ENCODE assay signal across 20 mouse cellular contexts in the genomic region with DNA sequence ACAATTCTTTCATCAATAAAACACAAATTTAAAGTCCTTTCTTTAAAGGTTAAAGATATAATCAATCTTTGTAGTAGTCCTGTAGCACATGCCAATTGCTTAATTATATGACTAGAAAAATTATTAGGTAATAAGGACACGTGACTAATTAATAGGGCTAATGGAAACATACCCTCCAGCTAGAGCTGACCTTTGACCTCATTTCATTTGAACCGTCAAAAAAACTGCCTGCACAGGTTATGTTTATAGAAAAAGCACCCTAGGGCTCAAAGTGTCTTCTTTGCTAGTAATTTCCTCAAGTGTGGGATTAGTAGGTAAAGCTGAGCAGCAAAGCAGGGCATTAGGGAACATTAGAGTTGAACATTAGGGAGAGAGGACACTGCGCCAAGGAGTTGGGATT.
"Had no signal": no experiment of that assay in that cellular context is flagged by ENCODE, and none has a peak within 500 bp of the region (broad histone marks: within the 10 kb centered on the region; RNA-seq: fewer than 3 reads in every experiment).

No protein-coding gene starts in this region.

- H3K4me2 ChIP-seq: limb, embryonic 13.5 days; liver, embryonic 12.5 days; liver, embryonic 15.5 days; lung, embryonic 15.5 days; midbrain, embryonic 13.5 days; stomach, embryonic 15.5 days had no signal

- DNase-seq: kidney, adult 11 months; kidney, postnatal 14 days; kidney, postnatal 4 days; liver; lung, adult 18-20 months; lung, postnatal 10 days; lung, postnatal 36 days; right cerebral cortex, postnatal 25 days; spleen, adult 18-20 months; thymus, postnatal 25 days had no signal

- H3K36me3 ChIP-seq: limb, embryonic 10.5 days; limb, embryonic 13.5 days; liver, embryonic 12.5 days; liver, embryonic 15.5 days; lung, embryonic 15.5 days; midbrain, embryonic 10.5 days; midbrain, embryonic 13.5 days; stomach, embryonic 15.5 days had no signal

- H3K9me3 ChIP-seq: limb, embryonic 10.5 days; limb, embryonic 13.5 days; liver, embryonic 12.5 days; liver, embryonic 15.5 days; lung, embryonic 15.5 days; megakaryocyte, embryonic 14.5 days; midbrain, embryonic 10.5 days; midbrain, embryonic 13.5 days; stomach, embryonic 15.5 days had no signal

- ATAC-seq: liver, embryonic 12.5 days; midbrain, embryonic 13.5 days; midbrain, embryonic 16.5 days had no signal

- H3K27me3 ChIP-seq: limb, embryonic 13.5 days; liver, embryonic 15.5 days; lung, embryonic 15.5 days; megakaryocyte, embryonic 14.5 days; midbrain, embryonic 13.5 days; stomach, embryonic 15.5 days had no signal

- H3K9ac ChIP-seq: limb, embryonic 13.5 days; liver, embryonic 12.5 days; liver, embryonic 15.5 days; lung, embryonic 15.5 days; midbrain, embryonic 13.5 days; stomach, embryonic 15.5 days had no signal

- H3K27ac ChIP-seq: limb, embryonic 10.5 days; limb, embryonic 13.5 days; liver, embryonic 12.5 days; liver, embryonic 15.5 days; lung, embryonic 15.5 days; midbrain, embryonic 10.5 days; midbrain, embryonic 13.5 days; stomach, embryonic 15.5 days had no signal

- H3K4me3 ChIP-seq: limb, embryonic 10.5 days; limb, embryonic 13.5 days; liver, embryonic 12.5 days; liver, embryonic 15.5 days; lung, embryonic 15.5 days; megakaryocyte, embryonic 14.5 days; midbrain, embryonic 10.5 days; midbrain, embryonic 13.5 days; stomach, embryonic 15.5 days had no signal

- H3K4me1 ChIP-seq: limb, embryonic 13.5 days; liver, embryonic 12.5 days; liver, embryonic 15.5 days; lung, embryonic 15.5 days; megakaryocyte, embryonic 14.5 days; midbrain, embryonic 10.5 days; midbrain, embryonic 13.5 days; stomach, embryonic 15.5 days had no signal
